9 mouse cellular contexts compared by ENCODE assay signal in the genomic region with DNA sequence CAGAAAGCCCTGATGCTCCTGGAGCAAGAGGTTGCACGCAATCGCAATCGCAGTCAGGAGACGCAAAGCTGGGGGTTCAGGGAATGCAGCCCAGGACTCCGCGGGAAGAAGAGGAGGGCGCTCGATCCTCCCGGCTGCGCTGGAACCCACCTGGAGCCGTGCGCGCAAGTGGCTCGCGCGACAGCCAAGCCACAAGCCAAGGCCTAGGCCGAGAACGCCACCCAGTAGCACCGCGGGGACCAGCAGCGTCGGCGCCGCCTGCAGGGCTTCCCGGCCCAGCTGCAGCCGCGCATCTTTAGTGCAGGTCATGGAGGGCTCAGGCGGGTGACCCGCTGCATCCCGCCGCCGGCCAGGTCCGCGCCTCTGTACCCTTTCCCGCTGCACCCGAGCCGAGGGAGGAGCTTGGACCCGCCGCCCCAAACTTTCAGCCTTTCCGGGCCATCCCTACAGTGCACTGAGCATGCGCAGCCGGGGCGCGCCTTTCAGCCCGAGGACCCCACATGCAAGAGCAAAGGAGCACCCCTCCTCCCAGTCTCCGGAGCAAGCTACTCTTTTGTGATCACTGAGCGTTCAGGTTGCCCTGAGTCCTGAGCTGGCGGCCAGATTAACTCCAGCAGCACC. TPM values are rescaled to one million over a fixed set of nuclear protein-coding genes. Genes with fewer than 3 reads are reported as not detected.
DNase-seq lines count a peak whose midpoint lies in the region; ATAC-seq and TF ChIP-seq lines count a peak whose summit lies in the region.
"Had no signal": no experiment of that assay in that cellular context is flagged by ENCODE, and none has a peak within 500 bp of the region (broad histone marks: within the 10 kb centered on the region; RNA-seq: fewer than 3 reads in every experiment).

A gene (minus strand): TSS at position 410 of the 621 bp plus-strand sequence.

- H3K27me3 ChIP-seq in megakaryocyte, embryonic 14.5 days (replicated peaks): peaks cover 46% of the 10 kb centered on the region
- no peaks in the 10 kb centered on the region; the same call in 1 of the 2 replicates for H3K27me3 ChIP-seq in embryonic facial prominence, embryonic 10.5 days (replicated peaks; ENCODE audit: low read depth, poor library complexity, severe bottlenecking)
- H3K27me3 ChIP-seq in heart, adult 2 months (ENCODE audit: control insufficient read depth, insufficient read depth, low read length): peaks cover 2% of the 10 kb centered on the region; the same call in 1 of the 2 replicates
- peaks cover 25% of the 10 kb centered on the region for H3K27me3 ChIP-seq in liver, embryonic 11.5 days (replicated peaks; ENCODE audit: control insufficient read depth, insufficient read depth, low read length)
- H3K27me3 ChIP-seq in neural tube, embryonic 12.5 days (replicated peaks): 0 out of 2 replicates have a peak, but pooled peaks cover 10% of the 10 kb centered on the region

- TF ChIP-seq POLR2A in heart, adult 2 months (IDR thresholded peaks at IDR 0.05; ENCODE audit: insufficient read depth, low read depth, low read length): peak; percentile 50

- no peaks in the 10 kb centered on the region for H3K36me3 ChIP-seq in megakaryocyte, embryonic 14.5 days (replicated peaks; ENCODE audit: low read length)
- peaks cover 29% of the 10 kb centered on the region for H3K36me3 ChIP-seq in embryonic facial prominence, embryonic 10.5 days (replicated peaks)
- no peaks in the 10 kb centered on the region for H3K36me3 ChIP-seq in heart, adult 2 months (ENCODE audit: control insufficient read depth, insufficient read depth, low read length)
- H3K36me3 ChIP-seq in liver, embryonic 11.5 days (ENCODE audit: control insufficient read depth, insufficient read depth, low read length): no peaks in the 10 kb centered on the region
- peaks cover 4% of the 10 kb centered on the region; the same call in 1 of the 2 replicates for H3K36me3 ChIP-seq in neural tube, embryonic 12.5 days

- peak within 1 kb of the TSS; percentile 31 for H3K4me3 ChIP-seq in megakaryocyte, embryonic 14.5 days (replicated peaks)
- peak within 1 kb of the TSS; percentile 69 for H3K4me3 ChIP-seq in embryonic facial prominence, embryonic 10.5 days
- peak within 1 kb of the TSS; percentile 49 for H3K4me3 ChIP-seq in heart, adult 2 months
- H3K4me3 ChIP-seq in liver, embryonic 11.5 days (ENCODE audit: low read depth, low read length): peak within 1 kb of the TSS; percentile 54
- H3K4me3 ChIP-seq in neural tube, embryonic 12.5 days: peak within 1 kb of the TSS; percentile 63

- DNase-seq in embryonic facial prominence, embryonic 10.5 days (ENCODE audit: low spot score): peak; percentile 90
- DNase-seq in heart, adult 2 months: peak; percentile 82
- DNase-seq in kidney, adult 18-20 months: peak; percentile 87
- peak; percentile 74 for DNase-seq in liver, embryonic 11.5 days (ENCODE audit: low spot score)
- peak; percentile 38 to 62 for DNase-seq in urinary bladder, postnatal 36 days (ENCODE audit: low spot score in 2 of 2)

- H3K4me2 ChIP-seq in liver, embryonic 11.5 days: peak within 1 kb of the TSS; percentile 75
- peak within 1 kb of the TSS; percentile 96 for H3K4me2 ChIP-seq in neural tube, embryonic 12.5 days (replicated peaks)

- intact Hi-C loops in heart, adult 2 months (cut with DNase I): no loop called here

- H3K79me2 ChIP-seq in heart, adult 2 months (replicated peaks; ENCODE audit: control insufficient read depth, insufficient read depth, low read length): no peaks in the 10 kb centered on the region

- H3K9ac ChIP-seq in heart, adult 2 months (ENCODE audit: low read depth, low read length): peak within 1 kb of the TSS; percentile 48
- peak within 1 kb of the TSS; percentile 59 for H3K9ac ChIP-seq in liver, embryonic 11.5 days (ENCODE audit: low read depth, low read length)
- peak within 1 kb of the TSS; percentile 64 for H3K9ac ChIP-seq in neural tube, embryonic 12.5 days

- TF ChIP-seq EP300 in heart, adult 2 months (IDR thresholded peaks at IDR 0.05; ENCODE audit: insufficient read depth, low read depth, low read length): no peak

- H3K27ac ChIP-seq in embryonic facial prominence, embryonic 10.5 days (replicated peaks): peak within 1 kb of the TSS; percentile 84
- peak within 1 kb of the TSS; percentile 65 for H3K27ac ChIP-seq in heart, adult 2 months
- 0 out of 2 replicates have a peak within 1 kb of the TSS, but pooled peaks have one; percentile 16 for H3K27ac ChIP-seq in liver, embryonic 11.5 days (ENCODE audit: low read depth, low read length)
- H3K27ac ChIP-seq in neural tube, embryonic 12.5 days: no peak within 1 kb of the TSS
- H3K27ac ChIP-seq: macrophage had no signal

- WGBS in embryonic facial prominence, embryonic 10.5 days: under 1% methylated on average over 48 of the region's 48 CpGs
- WGBS in heart, adult 2 months: 1% methylated on average over 48 of the region's 48 CpGs
- 1% methylated on average over 46 of the region's 48 CpGs for WGBS in liver, embryonic 11.5 days
- 0% methylated on average over 48 of the region's 48 CpGs for WGBS in neural tube, embryonic 12.5 days

- no peaks in the 10 kb centered on the region for H3K4me1 ChIP-seq in megakaryocyte, embryonic 14.5 days
- H3K4me1 ChIP-seq in embryonic facial prominence, embryonic 10.5 days: peaks cover 59% of the 10 kb centered on the region
- H3K4me1 ChIP-seq in heart, adult 2 months (ENCODE audit: control insufficient read depth, insufficient read depth, low read length): peaks cover 5% of the 10 kb centered on the region
- peaks cover 11% of the 10 kb centered on the region for H3K4me1 ChIP-seq in liver, embryonic 11.5 days (replicated peaks; ENCODE audit: control insufficient read depth, insufficient read depth, low read length)
- H3K4me1 ChIP-seq in neural tube, embryonic 12.5 days: peaks cover 35% of the 10 kb centered on the region

- TF ChIP-seq CTCF in heart, adult 2 months (IDR thresholded peaks at IDR 0.05): no peak

- peaks cover 9% of the 10 kb centered on the region for H3K9me3 ChIP-seq in megakaryocyte, embryonic 14.5 days
- H3K9me3 ChIP-seq in embryonic facial prominence, embryonic 10.5 days: no peaks in the 10 kb centered on the region
- H3K9me3 ChIP-seq in liver, embryonic 11.5 days (ENCODE audit: control insufficient read depth, low read length): no peaks in the 10 kb centered on the region
- H3K9me3 ChIP-seq in neural tube, embryonic 12.5 days: no peaks in the 10 kb centered on the region

- ATAC-seq in megakaryocyte, adult 5-6 weeks (ENCODE audit: poor library complexity, severe bottlenecking): no peak
- ATAC-seq in liver, embryonic 11.5 days (replicated peaks; ENCODE audit: low FRiP score): peak; percentile 61
- peak; percentile 73 for ATAC-seq in neural tube, embryonic 12.5 days (ENCODE audit: low FRiP score, low read depth)

RNA-seq across cellular contexts. Expression of the gene that starts here (rescaled TPM):
- polyA plus RNA-seq in megakaryocyte, embryonic 14.5 days (2012; ENCODE audit: insufficient read depth, low replicate concordance): 0.08 TPM in 1 of 2 replicates, not detected in the other
- not detected in 2 replicates for total RNA-seq in megakaryocyte, adult 5-6 weeks (2015)
- 0.53 TPM in 1 of 2 replicates, not detected in the other for total RNA-seq in megakaryocyte, adult 5-6 weeks (2017)
- polyA plus RNA-seq in embryonic facial prominence, embryonic 10.5 days (2016; fragmentation: Nextera tagmentation; extraction: Ambion mirVana): 25.0 and 28.7 TPM in 2 replicates
- total RNA-seq in heart, adult 2 months (2021): 1 to 10 TPM; 5.2 to 5.8 TPM
- polyA plus RNA-seq in heart, adult 2 months (2012; rRNA removed): 6.5 and 7.8 TPM in 2 replicates
- polyA plus RNA-seq in liver, embryonic 11.5 days (2014; fragmentation: Nextera tagmentation; extraction: Ambion mirVana): 7.9 and 8.8 TPM in 2 replicates
- 14.4 and 19.3 TPM in 2 replicates for polyA plus RNA-seq in neural tube, embryonic 12.5 days (2016; fragmentation: Nextera tagmentation; extraction: Ambion mirVana)
- polyA plus RNA-seq: macrophage had no signal

Comparison
In these comparisons a context has a peak if more than half of its experiments do, and no peak if none do; other contexts are left out.
1. RNA of the gene that starts here (total RNA-seq): 5.2 to 5.8 TPM in heart, adult 2 months; 0.53 TPM in megakaryocyte, adult 5-6 weeks; every median in the first group is over 4 times any median in the second.
2. Peak in every context shown above with its lines, with median percentiles within 50 percentile points of each other: H3K4me3 ChIP-seq, DNase-seq and H3K9ac ChIP-seq.